Mouse (Mus musculus): ENCODE data around the gene Lhfpl4. TPM values are rescaled to one million over a fixed set of nuclear protein-coding genes. Genes with fewer than 3 reads are reported as not detected.

Gene Lhfpl4
- polyA plus RNA-seq, 1 experiment from 2014 or later: 1.2 TPM

DNA sequence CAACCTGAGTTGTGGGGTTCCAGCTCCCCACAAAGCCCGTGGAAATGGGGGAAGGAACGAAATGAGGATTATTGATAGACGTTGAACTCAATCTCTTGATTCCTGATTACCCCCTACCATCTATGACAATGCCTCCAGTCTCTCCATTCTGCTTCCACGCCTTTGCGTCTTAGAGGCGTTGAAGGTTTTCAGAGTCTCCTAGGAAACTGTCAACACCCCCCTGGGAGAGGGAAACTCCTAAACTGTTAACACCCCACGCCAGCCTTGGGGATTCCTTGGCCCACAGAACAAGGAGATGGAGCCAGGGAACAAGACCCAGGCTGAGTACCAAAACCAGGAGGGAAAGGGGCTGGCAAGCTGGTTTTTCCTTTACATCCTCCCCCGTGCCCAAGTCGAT is 410 bp upstream of the Lhfpl4 start:
- ATAC-seq (replicated peaks; ENCODE audit: low FRiP score, low TSS enrichment, low read depth): no peak
- Histone ChIP-seq H3K9me3 (ENCODE audit: control insufficient read depth, low read length) (no peaks in the 10 kb centered on the region), H3K4me2 (ENCODE audit: low read length) (peak overlapping the region; percentile 68), H3K27ac (ENCODE audit: low read depth) (no peak overlapping the region), H3K4me3 (ENCODE audit: low read depth, low read length) (peak overlapping the region; percentile 36), H3K36me3 (ENCODE audit: control insufficient read depth, insufficient read depth, low read length) (no peaks in the 10 kb centered on the region), H3K9ac (ENCODE audit: low read length) (no peak overlapping the region), H3K4me1 (replicated peaks; ENCODE audit: control insufficient read depth, insufficient read depth, low read length) (peaks cover 2% of the 10 kb centered on the region; the same call in 1 of the 2 replicates), H3K27me3 (replicated peaks; ENCODE audit: control insufficient read depth, insufficient read depth, low read length) (peaks cover 40% of the 10 kb centered on the region)
- WGBS: 18% methylated on average over 9 of the region's 9 CpGs
- no peak for DNase-seq (ENCODE audit: low spot score)

DNA sequence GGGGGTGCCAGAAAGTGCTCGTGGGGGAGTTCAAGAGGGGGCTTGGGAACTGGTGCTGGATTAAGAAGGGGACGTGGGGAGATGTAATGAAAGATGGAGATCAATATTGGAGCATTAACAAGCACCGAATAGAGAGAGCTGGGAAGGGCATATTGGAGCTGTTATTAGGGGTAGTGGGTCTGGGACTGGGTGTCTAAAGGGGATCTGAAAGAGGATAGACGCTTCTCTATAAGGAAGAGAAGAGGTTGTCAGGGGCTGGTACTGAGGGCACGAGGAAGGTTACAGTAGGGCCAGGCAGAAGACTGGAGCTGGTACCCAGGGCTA is 705 bp downstream of the Lhfpl4 start:
- no peak overlapping the region for H3K9ac ChIP-seq (ENCODE audit: low read length)
- no peaks in the 10 kb centered on the region for H3K36me3 ChIP-seq (ENCODE audit: control insufficient read depth, insufficient read depth, low read length)
- no peaks in the 10 kb centered on the region for H3K9me3 ChIP-seq (ENCODE audit: control insufficient read depth, low read length)
- H3K27me3 ChIP-seq (replicated peaks; ENCODE audit: control insufficient read depth, insufficient read depth, low read length): peaks cover 40% of the 10 kb centered on the region
- ATAC-seq (replicated peaks; ENCODE audit: low FRiP score, low TSS enrichment, low read depth) (no peak), DNase-seq (ENCODE audit: low spot score) (no peak)
- 3% methylated on average over 5 of the region's 5 CpGs for WGBS
- H3K4me3 ChIP-seq (ENCODE audit: low read depth, low read length): peak overlapping the region; percentile 36
- H3K4me2 ChIP-seq (ENCODE audit: low read length): peak overlapping the region; percentile 68
- H3K27ac ChIP-seq (ENCODE audit: low read depth): no peak overlapping the region
- H3K4me1 ChIP-seq (replicated peaks; ENCODE audit: control insufficient read depth, insufficient read depth, low read length): peaks cover 2% of the 10 kb centered on the region; the same call in 1 of the 2 replicates

DNA sequence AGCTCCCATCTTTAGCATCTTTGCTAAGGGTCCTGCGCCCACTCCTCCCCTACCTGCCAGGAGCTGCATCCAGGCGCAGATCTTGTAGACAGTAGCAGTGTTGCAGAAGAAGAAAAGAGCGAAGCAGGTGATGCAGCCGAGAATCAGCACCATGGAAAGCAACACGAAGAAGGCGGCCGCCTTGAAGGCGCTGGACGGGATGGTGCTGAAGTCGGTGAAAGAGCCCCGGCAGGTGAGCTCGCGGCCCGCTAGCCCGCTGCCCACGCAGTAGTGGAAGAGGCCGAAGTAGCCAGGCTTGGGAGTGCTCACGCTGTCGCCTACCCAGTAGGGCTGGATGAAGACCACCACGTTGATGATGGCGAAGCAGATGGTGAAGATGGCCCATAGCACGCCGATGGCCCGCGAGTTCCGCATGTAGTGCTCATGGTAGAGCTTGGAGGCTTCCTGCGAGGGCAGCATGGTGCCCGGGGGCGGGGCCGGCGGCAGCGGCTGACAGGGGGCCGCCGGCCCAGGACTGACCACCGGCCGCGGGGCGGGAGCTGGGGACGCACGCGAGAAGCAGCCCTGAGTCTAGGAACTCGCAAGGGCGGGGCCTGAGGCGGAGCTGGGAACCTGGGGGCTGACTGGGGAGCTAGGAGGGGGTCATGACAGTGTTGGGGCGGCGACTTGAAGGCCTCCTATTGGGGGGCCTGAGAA is 1.3 kb downstream of the Lhfpl4 start:
- H3K36me3 ChIP-seq (ENCODE audit: control insufficient read depth, insufficient read depth, low read length): no peaks in the 10 kb centered on the region
- WGBS: 2% methylated on average over 45 of the region's 46 CpGs
- H3K9me3 ChIP-seq (ENCODE audit: control insufficient read depth, low read length): no peaks in the 10 kb centered on the region
- DNase-seq (ENCODE audit: low spot score): peak; percentile 84
- H3K4me1 ChIP-seq (replicated peaks; ENCODE audit: control insufficient read depth, insufficient read depth, low read length): peaks cover 2% of the 10 kb centered on the region; the same call in 1 of the 2 replicates
- peak overlapping the region; percentile 5 for H3K4me2 ChIP-seq (ENCODE audit: low read length)
- H3K27ac ChIP-seq (ENCODE audit: low read depth): no peak overlapping the region
- H3K9ac ChIP-seq (ENCODE audit: low read length): no peak overlapping the region
- peaks cover 40% of the 10 kb centered on the region for H3K27me3 ChIP-seq (replicated peaks; ENCODE audit: control insufficient read depth, insufficient read depth, low read length)
- H3K4me3 ChIP-seq (ENCODE audit: low read depth, low read length): no peak overlapping the region
- ATAC-seq (replicated peaks; ENCODE audit: low FRiP score, low TSS enrichment, low read depth): 0 out of 2 replicates have a peak, but pooled peaks have one; percentile 53

DNA sequence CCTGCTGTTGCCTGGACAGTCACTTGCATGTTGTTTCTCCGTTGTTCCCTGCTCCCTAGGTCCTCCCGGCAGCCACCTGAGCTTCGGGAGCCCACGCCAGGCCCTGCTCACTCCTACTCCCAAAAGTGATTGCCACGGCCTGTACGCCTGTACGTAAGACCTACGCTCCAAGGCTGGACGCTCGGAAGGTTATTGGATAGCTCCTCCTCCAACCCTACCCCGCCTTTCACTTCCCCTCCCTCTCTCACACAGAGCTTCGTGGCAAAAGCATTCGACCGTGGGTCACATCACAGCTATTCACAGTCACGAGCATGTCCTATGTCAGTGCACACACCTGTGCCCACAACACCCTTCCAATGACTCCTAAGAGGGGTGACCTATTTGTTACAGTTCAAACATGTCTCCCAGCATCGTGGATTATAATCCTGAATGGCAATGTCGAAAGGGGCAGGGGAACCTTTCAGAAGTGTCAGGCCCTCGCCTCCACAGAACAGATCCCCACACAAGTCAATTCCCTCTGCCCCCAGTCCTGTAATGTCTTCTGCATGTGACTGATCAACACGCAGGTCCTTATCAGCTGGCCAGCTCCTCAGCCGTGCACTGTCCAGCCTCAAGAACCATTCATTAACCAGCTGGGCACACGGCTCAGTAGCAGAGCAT is 10.2 kb downstream of the Lhfpl4 start:
- H3K9ac ChIP-seq (ENCODE audit: low read length): no peak overlapping the region
- no peaks in the 10 kb centered on the region for H3K4me1 ChIP-seq (replicated peaks; ENCODE audit: control insufficient read depth, insufficient read depth, low read length)
- no peak overlapping the region for H3K4me2 ChIP-seq (ENCODE audit: low read length)
- no peaks in the 10 kb centered on the region for H3K27me3 ChIP-seq (replicated peaks; ENCODE audit: control insufficient read depth, insufficient read depth, low read length)
- DNase-seq (ENCODE audit: low spot score) (no peak), ATAC-seq (replicated peaks; ENCODE audit: low FRiP score, low TSS enrichment, low read depth) (no peak)
- H3K9me3 ChIP-seq (ENCODE audit: control insufficient read depth, low read length): no peaks in the 10 kb centered on the region
- H3K36me3 ChIP-seq (ENCODE audit: control insufficient read depth, insufficient read depth, low read length): no peaks in the 10 kb centered on the region
- 77% methylated on average over 21 of the region's 21 CpGs for WGBS
- H3K4me3 ChIP-seq (ENCODE audit: low read depth, low read length): no peak overlapping the region
- H3K27ac ChIP-seq (ENCODE audit: low read depth): no peak overlapping the region

DNA sequence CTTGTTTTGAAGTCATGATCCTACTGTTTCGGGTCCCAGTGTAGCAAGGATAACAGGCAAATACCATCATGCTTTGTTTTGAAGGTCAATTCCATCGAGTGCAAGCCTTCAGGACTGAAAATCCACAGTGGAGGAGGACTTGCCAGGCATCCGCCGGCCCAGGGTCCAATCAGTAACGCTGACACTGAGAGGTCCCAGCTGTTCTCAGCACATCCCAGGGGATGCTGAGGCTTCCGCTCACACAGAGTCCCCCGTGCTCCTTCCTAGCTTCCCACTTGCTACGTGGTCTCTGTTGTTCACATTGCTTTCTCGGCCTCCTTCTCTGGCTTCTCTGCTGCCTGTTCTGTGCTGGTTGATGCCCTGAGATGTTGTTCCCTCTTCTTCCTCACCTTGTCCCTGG is 11.0 kb downstream of the Lhfpl4 start:
- H3K27ac ChIP-seq (ENCODE audit: low read depth): no peak overlapping the region
- no peak overlapping the region for H3K4me2 ChIP-seq (ENCODE audit: low read length)
- DNase-seq (ENCODE audit: low spot score): no peak
- no peaks in the 10 kb centered on the region for H3K9me3 ChIP-seq (ENCODE audit: control insufficient read depth, low read length)
- no peaks in the 10 kb centered on the region for H3K36me3 ChIP-seq (ENCODE audit: control insufficient read depth, insufficient read depth, low read length)
- no peak for ATAC-seq (replicated peaks; ENCODE audit: low FRiP score, low TSS enrichment, low read depth)
- no peak overlapping the region for H3K9ac ChIP-seq (ENCODE audit: low read length)
- no peak overlapping the region for H3K4me3 ChIP-seq (ENCODE audit: low read depth, low read length)
- 63% methylated on average over 9 of the region's 9 CpGs for WGBS
- no peaks in the 10 kb centered on the region for H3K27me3 ChIP-seq (replicated peaks; ENCODE audit: control insufficient read depth, insufficient read depth, low read length)
- no peaks in the 10 kb centered on the region for H3K4me1 ChIP-seq (replicated peaks; ENCODE audit: control insufficient read depth, insufficient read depth, low read length)

DNA sequence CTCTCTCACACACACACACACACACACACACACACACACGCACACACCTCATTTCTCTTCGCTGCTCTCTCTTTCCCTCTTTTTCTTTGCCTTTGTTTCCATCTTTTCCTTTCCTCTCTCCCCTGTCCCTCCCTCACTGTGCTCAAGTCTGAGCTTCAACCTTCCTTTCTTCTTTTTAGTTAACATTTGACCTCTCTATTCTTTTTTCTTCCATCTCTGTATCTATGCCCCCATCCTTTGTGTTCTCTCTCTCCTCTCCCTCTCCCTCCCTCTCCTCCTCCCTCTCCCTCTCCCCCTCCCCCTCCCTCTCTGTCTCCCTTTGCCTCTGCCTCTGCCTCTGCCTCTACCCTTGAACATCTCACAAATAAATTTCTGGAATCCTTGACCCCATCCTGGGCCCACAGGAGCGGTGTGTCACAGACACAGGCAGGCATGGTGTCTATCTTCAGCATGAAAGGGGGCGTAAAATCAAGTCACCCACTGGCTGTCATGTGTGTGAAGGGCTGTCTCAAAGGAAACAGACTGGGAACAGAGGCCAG is 15.9 kb downstream of the Lhfpl4 start:
- no peaks in the 10 kb centered on the region for H3K4me1 ChIP-seq (replicated peaks; ENCODE audit: control insufficient read depth, insufficient read depth, low read length)
- DNase-seq (ENCODE audit: low spot score) (no peak), ATAC-seq (replicated peaks; ENCODE audit: low FRiP score, low TSS enrichment, low read depth) (no peak)
- no peak overlapping the region for H3K27ac ChIP-seq (ENCODE audit: low read depth)
- H3K9ac ChIP-seq (ENCODE audit: low read length): no peak overlapping the region
- no peak overlapping the region for H3K4me2 ChIP-seq (ENCODE audit: low read length)
- H3K9me3 ChIP-seq (ENCODE audit: control insufficient read depth, low read length): no peaks in the 10 kb centered on the region
- no peaks in the 10 kb centered on the region for H3K36me3 ChIP-seq (ENCODE audit: control insufficient read depth, insufficient read depth, low read length)
- H3K4me3 ChIP-seq (ENCODE audit: low read depth, low read length): no peak overlapping the region
- WGBS: 47% methylated on average over 4 of the region's 4 CpGs
- H3K27me3 ChIP-seq (replicated peaks; ENCODE audit: control insufficient read depth, insufficient read depth, low read length): no peaks in the 10 kb centered on the region

DNA sequence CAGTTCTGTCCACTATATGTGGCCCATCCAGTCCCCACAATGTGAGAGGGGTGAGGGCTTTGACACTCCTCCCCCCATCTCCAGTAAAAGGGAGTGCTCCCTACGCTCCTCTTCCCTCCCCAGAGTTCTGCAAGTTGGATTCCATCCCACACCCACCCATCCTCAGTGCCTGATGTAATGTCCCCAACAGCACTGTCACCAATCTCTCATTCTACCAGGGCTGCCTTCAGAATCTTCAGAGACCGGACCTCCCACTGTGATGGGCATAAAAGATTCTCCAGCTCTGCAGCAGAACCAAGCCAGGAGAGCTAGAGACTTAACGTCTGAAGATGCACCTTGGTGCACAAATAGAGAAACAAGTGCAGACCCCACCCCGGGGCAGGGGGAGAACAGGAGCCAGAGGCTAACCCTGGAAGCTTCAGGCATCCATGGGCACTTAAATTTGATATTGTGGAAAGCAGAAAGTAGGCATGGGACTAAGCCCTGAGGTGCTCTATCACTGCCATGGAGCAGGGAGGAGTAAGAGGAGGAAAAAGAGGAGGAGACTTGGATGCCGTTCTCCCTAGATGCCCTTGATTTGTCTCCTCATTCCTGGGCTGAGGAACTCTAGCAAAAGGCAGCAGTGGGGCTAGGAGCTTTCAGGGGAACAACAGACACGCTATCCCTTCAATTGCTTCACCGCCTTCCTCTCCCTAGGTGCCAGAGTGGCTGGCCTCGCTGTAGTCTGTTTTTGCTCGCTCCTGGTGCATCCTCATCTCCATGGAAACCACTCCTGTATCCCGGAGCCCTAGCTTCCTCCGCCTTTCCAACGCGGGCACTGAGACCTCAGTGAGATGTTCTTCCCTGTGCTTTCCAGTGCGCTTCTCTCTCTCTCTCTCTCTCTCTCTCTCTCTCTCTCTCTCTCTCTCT is 16.6 kb downstream of the Lhfpl4 start:
- Histone ChIP-seq H3K27ac (ENCODE audit: low read depth) (no peak overlapping the region), H3K9ac (ENCODE audit: low read length) (no peak overlapping the region), H3K4me3 (ENCODE audit: low read depth, low read length) (no peak overlapping the region), H3K27me3 (replicated peaks; ENCODE audit: control insufficient read depth, insufficient read depth, low read length) (no peaks in the 10 kb centered on the region), H3K9me3 (ENCODE audit: control insufficient read depth, low read length) (no peaks in the 10 kb centered on the region), H3K4me2 (ENCODE audit: low read length) (no peak overlapping the region), H3K36me3 (ENCODE audit: control insufficient read depth, insufficient read depth, low read length) (no peaks in the 10 kb centered on the region), H3K4me1 (replicated peaks; ENCODE audit: control insufficient read depth, insufficient read depth, low read length) (no peaks in the 10 kb centered on the region)
- DNase-seq (ENCODE audit: low spot score) (no peak), ATAC-seq (replicated peaks; ENCODE audit: low FRiP score, low TSS enrichment, low read depth) (no peak)
- WGBS: 27% methylated on average over 14 of the region's 14 CpGs

DNA sequence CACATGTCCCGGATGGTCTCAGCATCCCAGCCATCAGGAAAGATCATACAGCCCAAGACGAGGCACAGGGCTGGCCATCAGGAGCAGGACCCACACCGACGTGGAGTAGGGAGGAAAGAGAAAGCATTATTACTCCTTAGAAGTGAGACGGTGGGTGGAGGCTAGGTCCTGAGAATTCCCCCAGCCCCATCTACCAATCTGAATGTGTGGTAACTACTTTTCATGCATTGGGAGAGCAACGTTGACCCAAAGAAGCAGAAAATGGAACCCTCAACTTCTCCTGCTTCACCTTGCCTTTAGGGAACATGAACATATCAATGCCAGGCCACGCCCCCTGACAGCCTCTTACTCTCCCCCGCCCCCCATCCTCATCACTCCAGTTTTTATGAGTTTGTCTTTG is 18.6 kb downstream of the Lhfpl4 start:
- 85% methylated on average over 8 of the region's 8 CpGs for WGBS
- no peaks in the 10 kb centered on the region for H3K9me3 ChIP-seq (ENCODE audit: control insufficient read depth, low read length)
- H3K4me3 ChIP-seq (ENCODE audit: low read depth, low read length): no peak overlapping the region
- ATAC-seq (replicated peaks; ENCODE audit: low FRiP score, low TSS enrichment, low read depth) (no peak), DNase-seq (ENCODE audit: low spot score) (no peak)
- H3K36me3 ChIP-seq (ENCODE audit: control insufficient read depth, insufficient read depth, low read length): no peaks in the 10 kb centered on the region
- no peaks in the 10 kb centered on the region for H3K27me3 ChIP-seq (replicated peaks; ENCODE audit: control insufficient read depth, insufficient read depth, low read length)
- H3K4me2 ChIP-seq (ENCODE audit: low read length): no peak overlapping the region
- H3K27ac ChIP-seq (ENCODE audit: low read depth): no peak overlapping the region
- H3K9ac ChIP-seq (ENCODE audit: low read length): no peak overlapping the region
- no peaks in the 10 kb centered on the region for H3K4me1 ChIP-seq (replicated peaks; ENCODE audit: control insufficient read depth, insufficient read depth, low read length)

Measured in intestine, embryonic 14.5 days (tissue).